Mouse (Mus musculus) stomach, embryonic 16.5 days (tissue): ENCODE data around the gene Tmc6. TPM values are rescaled to one million over a fixed set of nuclear protein-coding genes. Genes with fewer than 3 reads are reported as not detected.

Experiments
- ATAC-seq: fragments of 200-750 bp; cut with Nextera tagmentation; 2 replicates; pipeline ENCODE4 v1.8.0; 2017; ENCODE audit warnings: moderate number of reproducible peaks, moderate TSS enrichment; ENCODE audit not compliant: insufficient read depth, low FRiP score
- H3K27ac ChIP-seq: fragments of 300-500 bp; sonication (generic); 2 replicates; pipeline ENCODE4 v1.5.1; 2014; ENCODE audit warnings: low read length
- H3K27me3 ChIP-seq: fragments of 300-500 bp; sonication (generic); 2 replicates; pipeline ENCODE4 v1.6.1; 2014; ENCODE audit warnings: low read length, control low read depth, mixed read lengths; ENCODE audit not compliant: control insufficient read depth, insufficient read depth
- H3K36me3 ChIP-seq: fragments of 300-500 bp; sonication (generic); 2 replicates; pipeline ENCODE4 v1.6.1; 2014; ENCODE audit warnings: low read length; ENCODE audit not compliant: control insufficient read depth, insufficient read depth
- H3K4me1 ChIP-seq: fragments of 300-500 bp; sonication (generic); 2 replicates; pipeline ENCODE4 v1.6.1; 2014; ENCODE audit warnings: low read length, control low read depth, mixed read lengths; ENCODE audit not compliant: control insufficient read depth, insufficient read depth
- H3K4me2 ChIP-seq: fragments of 300-500 bp; sonication (generic); 2 replicates; pipeline ENCODE4 v1.6.1; 2014; ENCODE audit warnings: low read depth, low read length, mixed read lengths
- H3K4me3 ChIP-seq: fragments of 300-500 bp; sonication (generic); replicated peaks from 2 replicates; pipeline ENCODE4 v1.5.1; 2014; ENCODE audit warnings: mild to moderate bottlenecking, low read length
- H3K9ac ChIP-seq: fragments of 300-500 bp; sonication (generic); 2 replicates; pipeline ENCODE4 v1.6.1; 2014; ENCODE audit warnings: low read length
- H3K9me3 ChIP-seq: fragments of 300-500 bp; sonication (generic); replicated peaks from 2 replicates; pipeline ENCODE4 v1.6.1; 2016; ENCODE audit warnings: low read length, control low read depth; ENCODE audit not compliant: control insufficient read depth
- WGBS: fragments of 180-500 bp; shearing (Covaris S2); extraction: QIAGEN DNeasy Blood & Tissue Kit; methylation state at CpG from one replicate; pipeline ENCODE4 v1.1.7; 2014; 5-methylcytosine and 5-hydroxymethylcytosine counted together
- polyA plus RNA-seq: library from polyadenylated mRNA; unstranded; fragments of >200 nt; fragmentation: Nextera tagmentation; extraction: Ambion mirVana; gene quantifications from 2 replicates; pipeline ENCODE4 v1.2.1, GENCODE M21; 2015

The Tmc6 gene
- polyA plus RNA-seq, 1 experiment from 2014 or later, result 31.6 TPM

DNA sequence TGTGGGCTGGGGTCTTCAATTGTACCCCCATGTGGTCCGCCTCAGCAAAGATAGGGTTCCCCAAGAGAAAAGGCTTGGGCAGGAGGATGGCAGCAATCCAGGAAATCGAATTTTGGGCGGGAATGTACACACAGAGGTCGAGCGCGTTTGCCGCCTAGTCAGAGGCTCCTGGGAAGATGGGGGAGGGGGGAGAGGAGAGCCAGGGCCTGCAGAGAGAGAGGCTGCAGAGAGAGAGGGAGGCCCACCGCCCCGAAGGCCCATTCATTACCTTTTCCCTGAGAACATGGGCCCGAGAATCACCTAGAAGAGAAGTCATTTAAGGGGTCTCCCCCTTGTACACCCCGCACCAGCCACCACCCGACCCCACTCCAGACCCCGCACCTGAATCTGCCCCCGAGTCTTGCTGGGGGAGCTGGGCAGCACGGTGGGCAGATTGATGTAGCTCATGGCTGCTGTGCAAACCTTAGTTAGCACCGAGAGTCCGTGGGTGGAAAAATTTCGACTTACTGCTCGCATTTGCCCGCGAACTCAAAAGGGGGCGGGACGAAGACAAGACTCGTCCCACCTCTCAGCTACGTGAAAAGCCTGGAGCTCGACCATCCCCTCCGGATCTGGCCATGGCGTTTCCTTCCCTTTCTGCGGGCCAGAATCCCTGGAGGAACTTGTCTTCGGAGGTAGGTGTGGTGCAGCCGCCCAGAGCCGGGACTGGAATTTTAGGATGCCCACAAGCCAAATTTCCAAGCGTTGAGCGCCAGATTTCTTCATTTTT lies 43.5 kb upstream of the Tmc6 start, which contains the start of the genes Afmid and Tk1:
Gene Afmid (plus strand): TSS at position 592 of the 769 bp plus-strand sequence.
Gene Tk1 (minus strand): TSS at position 760 of the 769 bp plus-strand sequence.
- under 1% methylated on average over 34 of the region's 34 CpGs for WGBS
- peak; percentile 63; the same call in 1 of the 2 replicates for ATAC-seq
- H3K9ac ChIP-seq, result peak within 1 kb of the TSS; percentile 77
- peak within 1 kb of the TSS; percentile 74 for H3K4me2 ChIP-seq
- H3K27me3 ChIP-seq, result no peaks in the 10 kb centered on the region
- peak within 1 kb of the TSS; percentile 94 for H3K27ac ChIP-seq
- no peaks in the 10 kb centered on the region for H3K36me3 ChIP-seq
- H3K4me3 ChIP-seq, result peak within 1 kb of the TSS; percentile 55
- H3K4me1 ChIP-seq, result peaks cover 72% of the 10 kb centered on the region
- H3K9me3 ChIP-seq, result no peaks in the 10 kb centered on the region

GRCm38 (mm10) chr11:117824060-117824969 lies 42.3 kb upstream of the Tmc6 start:
- peaks cover 60% of the 10 kb centered on the region for H3K4me1 ChIP-seq
- H3K4me2 ChIP-seq, result peak overlapping the region; percentile 74
- no peaks in the 10 kb centered on the region for H3K36me3 ChIP-seq
- H3K4me3 ChIP-seq, result peak overlapping the region; percentile 55
- no peaks in the 10 kb centered on the region for H3K9me3 ChIP-seq
- WGBS, result 12% methylated on average over 23 of the region's 23 CpGs
- peak overlapping the region; percentile 77 for H3K9ac ChIP-seq
- ATAC-seq, result peak; percentile 59
- H3K27ac ChIP-seq, result peak overlapping the region; percentile 94
- H3K27me3 ChIP-seq, result no peaks in the 10 kb centered on the region

DNA sequence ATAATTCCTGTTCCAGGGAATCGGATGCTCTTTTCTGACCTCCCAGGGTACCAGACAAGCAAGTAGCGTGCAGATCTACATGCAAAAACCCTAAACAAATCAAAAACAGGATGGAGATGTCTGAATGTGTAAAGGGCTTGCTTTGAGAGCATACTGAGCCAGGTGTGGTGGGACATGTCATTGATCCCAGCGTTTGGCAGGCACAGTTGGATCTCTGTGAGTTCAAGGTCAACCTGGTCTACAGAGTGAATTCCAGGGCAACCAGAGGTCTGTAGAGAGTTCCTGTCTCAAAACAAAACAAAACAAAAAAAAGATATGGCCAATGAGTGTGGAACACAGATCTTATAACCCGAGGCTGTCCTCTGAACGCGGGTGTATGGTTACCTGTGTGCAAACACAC lies 41.4 kb upstream of the Tmc6 start:
- ATAC-seq, result no peak
- H3K9ac ChIP-seq, result no peak overlapping the region
- peaks cover 51% of the 10 kb centered on the region for H3K4me1 ChIP-seq
- no peak overlapping the region for H3K4me3 ChIP-seq
- peak overlapping the region; percentile 74; the same call in 1 of the 2 replicates for H3K4me2 ChIP-seq
- no peaks in the 10 kb centered on the region for H3K27me3 ChIP-seq
- peak overlapping the region; percentile 73 for H3K27ac ChIP-seq
- WGBS, result 76% methylated on average over 6 of the region's 6 CpGs
- H3K9me3 ChIP-seq, result no peaks in the 10 kb centered on the region
- H3K36me3 ChIP-seq, result no peaks in the 10 kb centered on the region

DNA sequence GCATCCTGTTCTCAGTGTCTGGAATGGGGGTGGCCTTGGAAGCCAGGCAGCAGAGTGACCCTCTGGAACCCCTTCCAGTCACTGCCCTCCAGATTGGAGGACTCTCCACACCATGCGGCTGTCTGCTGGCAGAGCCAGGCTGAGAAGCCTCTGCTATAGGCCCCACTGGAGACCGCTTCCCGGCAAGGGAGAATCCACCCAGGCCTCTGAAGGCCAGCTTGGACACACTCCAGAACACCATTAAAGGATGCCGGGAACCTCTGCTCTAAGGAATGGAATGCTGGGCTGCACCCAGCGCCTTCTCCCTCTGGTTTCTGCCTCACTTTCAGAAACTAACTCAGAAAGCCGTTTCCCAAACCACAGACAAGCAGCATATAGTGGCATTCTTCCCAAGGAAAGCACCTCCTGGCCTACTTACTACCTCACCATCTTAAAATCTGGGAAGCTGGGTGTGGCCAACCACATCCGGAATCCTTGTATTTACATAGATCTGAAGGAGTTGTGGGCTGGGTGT lies 40.8 kb upstream of the Tmc6 start:
- no peak overlapping the region for H3K4me3 ChIP-seq
- no peaks in the 10 kb centered on the region for H3K27me3 ChIP-seq
- no peaks in the 10 kb centered on the region for H3K36me3 ChIP-seq
- ATAC-seq, result peak; percentile 15; the same call in 1 of the 2 replicates
- 37% methylated on average over 7 of the region's 7 CpGs for WGBS
- H3K27ac ChIP-seq, result peak overlapping the region; percentile 73
- peak overlapping the region; percentile 16; the same call in 1 of the 2 replicates for H3K4me2 ChIP-seq
- H3K4me1 ChIP-seq, result peaks cover 44% of the 10 kb centered on the region
- no peaks in the 10 kb centered on the region for H3K9me3 ChIP-seq
- H3K9ac ChIP-seq, result peak overlapping the region; percentile 22; the same call in 1 of the 2 replicates

- H3K27me3 ChIP-seq, result no peaks in the 10 kb centered on the region
- H3K9me3 ChIP-seq, result no peaks in the 10 kb centered on the region
- no peak for ATAC-seq
- H3K36me3 ChIP-seq, result 0 out of 2 replicates have a peak, but pooled peaks cover 3% of the 10 kb centered on the region
- 83% methylated on average over 9 of the region's 9 CpGs for WGBS
- no peak overlapping the region for H3K4me2 ChIP-seq
- no peak overlapping the region for H3K9ac ChIP-seq
- H3K4me1 ChIP-seq, result peaks cover 35% of the 10 kb centered on the region
- no peak overlapping the region for H3K27ac ChIP-seq
- H3K4me3 ChIP-seq, result no peak overlapping the region
Measured at GRCm38 (mm10) chr11:117821868-117822267, 39.9 kb upstream of the Tmc6 start.

GRCm38 (mm10) chr11:117820173-117820572 lies 38.2 kb upstream of the Tmc6 start:
- Histone ChIP-seq H3K9ac (no peak overlapping the region), H3K27me3 (no peaks in the 10 kb centered on the region), H3K9me3 (no peaks in the 10 kb centered on the region), H3K27ac (no peak overlapping the region), H3K4me2 (no peak overlapping the region), H3K4me1 (peaks cover 25% of the 10 kb centered on the region), H3K4me3 (no peak overlapping the region), H3K36me3 (0 out of 2 replicates have a peak, but pooled peaks cover 5% of the 10 kb centered on the region)
- ATAC-seq, result no peak
- 79% methylated on average over 7 of the region's 7 CpGs for WGBS

DNA sequence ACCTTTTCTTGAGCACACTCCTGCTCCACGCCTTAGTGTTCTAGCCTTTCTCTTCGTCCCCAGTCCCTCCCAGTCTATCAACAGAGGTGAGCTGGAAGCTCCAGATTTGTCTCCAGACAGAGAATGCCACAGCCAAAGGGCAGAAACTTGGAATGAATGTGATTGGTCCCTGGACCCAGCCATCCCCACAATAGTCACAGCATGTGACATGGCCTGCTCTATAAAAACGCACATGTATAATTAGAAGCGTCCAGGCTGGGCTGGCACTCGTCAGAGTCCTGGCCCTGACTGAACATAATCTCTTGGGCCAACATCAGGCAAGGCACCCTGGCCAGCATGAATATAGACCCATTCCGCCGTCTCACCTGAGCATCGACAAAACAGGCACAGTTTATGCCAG lies 37.1 kb upstream of the Tmc6 start:
- Histone ChIP-seq H3K4me3 (no peak overlapping the region), H3K36me3 (0 out of 2 replicates have a peak, but pooled peaks cover 5% of the 10 kb centered on the region), H3K4me1 (peaks cover 17% of the 10 kb centered on the region), H3K9ac (no peak overlapping the region), H3K27me3 (no peaks in the 10 kb centered on the region), H3K9me3 (no peaks in the 10 kb centered on the region), H3K4me2 (no peak overlapping the region), H3K27ac (no peak overlapping the region)
- 84% methylated on average over 8 of the region's 8 CpGs for WGBS
- no peak for ATAC-seq

DNA sequence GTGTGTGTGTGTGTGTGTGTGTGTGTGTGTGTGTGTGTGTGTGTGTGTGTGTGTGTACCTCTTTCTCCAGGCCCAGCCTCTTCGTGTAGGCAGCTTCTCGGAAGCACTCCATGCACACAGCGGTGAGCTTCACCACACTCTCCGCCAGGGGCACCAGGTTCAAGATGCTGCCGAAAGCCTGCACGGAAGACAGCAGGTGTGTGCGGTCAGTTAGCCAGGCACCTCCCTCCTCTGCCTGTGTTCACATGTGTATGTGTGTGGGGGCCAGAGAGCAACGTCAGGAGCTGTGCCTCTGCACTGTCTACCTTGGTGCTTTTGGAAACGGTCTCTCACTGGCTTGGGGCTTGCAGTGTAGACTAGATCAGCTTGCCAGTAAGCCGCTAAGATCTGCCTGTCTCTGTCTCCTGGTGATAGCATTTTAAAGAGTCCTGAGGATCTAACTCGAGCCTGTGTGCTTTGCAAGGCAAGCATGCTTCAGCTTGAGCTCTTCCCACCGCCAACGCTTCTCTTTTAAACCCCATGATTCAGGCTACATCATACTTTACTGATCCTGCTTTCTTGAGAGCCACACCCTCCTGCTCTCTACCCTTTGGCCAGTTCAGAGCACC lies 34.5 kb upstream of the Tmc6 start:
- H3K9me3 ChIP-seq, result no peaks in the 10 kb centered on the region
- H3K4me2 ChIP-seq, result no peak overlapping the region
- no peak overlapping the region for H3K4me3 ChIP-seq
- ATAC-seq, result no peak
- H3K9ac ChIP-seq, result no peak overlapping the region
- no peak overlapping the region for H3K27ac ChIP-seq
- peaks cover under 1% of the 10 kb centered on the region; the same call in 1 of the 2 replicates for H3K4me1 ChIP-seq
- no peaks in the 10 kb centered on the region for H3K27me3 ChIP-seq
- WGBS, result 85% methylated on average over 13 of the region's 13 CpGs
- H3K36me3 ChIP-seq, result peaks cover 14% of the 10 kb centered on the region; the same call in 1 of the 2 replicates
